Mouse (Mus musculus) forebrain, embryonic 11.5 days (tissue): Measurements from ENCODE around the gene Itfg2. TPM values are rescaled to one million over a fixed set of nuclear protein-coding genes. Genes with fewer than 3 reads are reported as not detected.

Experiments
- ATAC-seq: fragments of 200-750 bp; cut with Nextera tagmentation; replicated peaks from 2 replicates; pipeline ENCODE4 v1.8.0; 2017; ENCODE audit warnings: moderate TSS enrichment; ENCODE audit not compliant: low FRiP score
- DNase-seq: peaks from one replicate; pipeline ENCODE4 v3.0.0-alpha.2; 2017; ENCODE audit warnings: low spot score
- H3K27ac ChIP-seq: fragments of 300-500 bp; sonication (generic); 2 replicates; pipeline ENCODE4 v1.5.1; 2014; ENCODE audit warnings: low read depth, low read length
- H3K27me3 ChIP-seq: fragments of 300-500 bp; sonication (generic); 2 replicates; pipeline ENCODE4 v1.6.1; 2014; ENCODE audit warnings: mild to moderate bottlenecking, low read length, mixed read lengths; ENCODE audit not compliant: control insufficient read depth, insufficient read depth
- H3K36me3 ChIP-seq: fragments of 300-500 bp; sonication (generic); 2 replicates; pipeline ENCODE4 v1.6.1; 2014; ENCODE audit warnings: mild to moderate bottlenecking, low read length, moderate library complexity, mixed read lengths; ENCODE audit not compliant: control insufficient read depth, insufficient read depth
- H3K4me1 ChIP-seq: fragments of 300-500 bp; sonication (generic); replicated peaks from 2 replicates; pipeline ENCODE4 v1.6.1; 2014; ENCODE audit warnings: low read length, mixed read lengths; ENCODE audit not compliant: control insufficient read depth, insufficient read depth
- H3K4me2 ChIP-seq: fragments of 300-500 bp; sonication (generic); 2 replicates; pipeline ENCODE4 v1.6.1; 2014; ENCODE audit warnings: low read depth, mild to moderate bottlenecking, low read length, moderate library complexity, mixed read lengths; ENCODE audit not compliant: severe bottlenecking
- H3K4me3 ChIP-seq: fragments of 300-500 bp; sonication (generic); 2 replicates; pipeline ENCODE4 v1.5.1; 2014; ENCODE audit warnings: low read depth, low read length
- H3K9ac ChIP-seq: fragments of 300-500 bp; sonication (generic); 2 replicates; pipeline ENCODE4 v1.6.1; 2014; ENCODE audit warnings: low read length
- H3K9me3 ChIP-seq: fragments of 300-500 bp; sonication (generic); 2 replicates; pipeline ENCODE4 v1.6.1; 2016; ENCODE audit warnings: low read length, mixed read lengths; ENCODE audit not compliant: control insufficient read depth
- WGBS: fragments of 180-500 bp; shearing (Covaris S2); extraction: QIAGEN DNeasy Blood & Tissue Kit; methylation state at CpG from one replicate; pipeline ENCODE4 v1.1.7; 2014; 5-methylcytosine and 5-hydroxymethylcytosine counted together
- polyA plus RNA-seq: library from polyadenylated mRNA; unstranded; fragments of >200 nt; fragmentation: Nextera tagmentation; extraction: Ambion mirVana; gene quantifications from 2 replicates; pipeline ENCODE4 v1.2.1, GENCODE M21; 2014

The Itfg2 gene
- polyA plus RNA-seq, 1 experiment from 2014 or later = 35.3 TPM

DNA sequence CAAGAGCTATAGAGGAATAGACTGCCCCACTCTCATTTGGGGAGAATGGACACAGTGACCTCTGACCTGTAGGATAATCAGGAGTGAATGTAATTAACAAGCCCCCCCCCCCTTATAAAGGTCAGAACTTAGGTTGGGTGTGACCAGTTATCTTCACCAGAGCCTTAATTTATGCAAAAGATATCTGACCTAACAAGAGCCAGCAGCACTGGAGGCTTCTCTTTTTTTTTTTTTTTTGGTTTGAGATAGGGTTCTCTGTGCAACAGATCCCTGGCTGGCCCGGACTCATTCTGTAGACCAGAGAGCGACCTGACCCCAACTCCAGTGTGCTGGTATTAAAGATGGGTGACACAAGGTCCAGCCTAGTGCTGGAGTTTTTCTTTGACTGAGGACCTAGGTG, 4.6 kb upstream of the Itfg2 start:
- Histone ChIP-seq H3K9me3 (no peaks in the 10 kb centered on the region), H3K27me3 (no peaks in the 10 kb centered on the region), H3K4me1 (no peaks in the 10 kb centered on the region; the same call in 1 of the 2 replicates), H3K9ac (no peak overlapping the region), H3K4me3 (no peak overlapping the region), H3K4me2 (no peak overlapping the region), H3K27ac (no peak overlapping the region), H3K36me3 (peaks cover 40% of the 10 kb centered on the region)
- WGBS = 100% methylated on average over 2 of the region's 2 CpGs
- DNase-seq (peak; percentile 47), ATAC-seq (no peak)

DNA sequence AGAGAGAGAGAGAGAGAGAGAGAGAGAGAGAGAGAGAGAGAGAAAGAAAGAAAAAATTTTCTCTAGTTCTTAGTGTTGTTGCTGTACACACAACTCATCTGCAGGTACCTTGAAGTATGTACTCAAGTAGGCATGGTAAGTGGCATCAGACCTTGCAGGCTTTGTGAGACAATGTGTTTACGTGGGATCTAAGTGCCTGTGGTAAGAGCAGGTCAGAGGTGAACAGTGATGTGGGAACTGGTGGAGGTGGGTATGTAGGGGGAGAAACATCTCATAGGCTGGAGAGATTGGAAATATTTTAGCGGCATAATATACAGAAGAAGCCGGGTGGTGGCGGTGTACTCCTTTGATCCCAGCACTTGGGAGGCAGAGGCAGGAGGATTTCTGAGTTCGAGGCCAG, 2.8 kb upstream of the Itfg2 start:
- DNase-seq (peak; percentile 37), ATAC-seq (no peak)
- Histone ChIP-seq H3K27me3 (no peaks in the 10 kb centered on the region), H3K9ac (no peak overlapping the region), H3K27ac (no peak overlapping the region), H3K9me3 (no peaks in the 10 kb centered on the region), H3K4me1 (no peaks in the 10 kb centered on the region; the same call in 1 of the 2 replicates), H3K36me3 (peaks cover 23% of the 10 kb centered on the region), H3K4me2 (no peak overlapping the region), H3K4me3 (no peak overlapping the region)
- 94% methylated on average over 5 of the region's 5 CpGs for WGBS

DNA sequence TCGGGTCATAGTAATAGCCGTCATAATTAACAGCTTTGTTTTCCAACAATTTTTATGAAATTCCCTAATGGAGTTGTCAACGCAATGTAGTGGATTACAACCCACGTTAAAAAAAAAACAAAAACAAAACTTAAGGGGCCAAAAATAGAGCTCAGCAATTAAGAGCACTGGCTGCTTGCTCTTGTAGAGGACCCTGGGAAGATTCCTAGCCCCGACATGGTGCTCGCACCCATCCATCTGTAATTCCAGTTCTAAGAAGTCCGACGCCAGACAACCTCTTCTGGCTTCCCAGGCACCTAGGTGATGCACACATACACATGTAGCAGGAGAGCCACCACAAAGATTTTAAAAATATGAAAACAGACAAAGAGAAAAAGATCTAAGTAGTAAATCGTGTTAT, 315 bp upstream of the Itfg2 start:
- H3K4me3 ChIP-seq = peak overlapping the region; percentile 51
- DNase-seq (no peak), ATAC-seq (peak; percentile 6; the same call in 1 of the 2 replicates)
- 17% methylated on average over 9 of the region's 9 CpGs for WGBS
- H3K36me3 ChIP-seq = peaks cover 9% of the 10 kb centered on the region; the same call in 1 of the 2 replicates
- no peaks in the 10 kb centered on the region for H3K9me3 ChIP-seq
- no peaks in the 10 kb centered on the region for H3K27me3 ChIP-seq
- peak overlapping the region; percentile 89; the same call in 1 of the 2 replicates for H3K27ac ChIP-seq
- H3K4me1 ChIP-seq = no peaks in the 10 kb centered on the region; the same call in 1 of the 2 replicates
- peak overlapping the region; percentile 74 for H3K9ac ChIP-seq
- H3K4me2 ChIP-seq = peak overlapping the region; percentile 45

DNA sequence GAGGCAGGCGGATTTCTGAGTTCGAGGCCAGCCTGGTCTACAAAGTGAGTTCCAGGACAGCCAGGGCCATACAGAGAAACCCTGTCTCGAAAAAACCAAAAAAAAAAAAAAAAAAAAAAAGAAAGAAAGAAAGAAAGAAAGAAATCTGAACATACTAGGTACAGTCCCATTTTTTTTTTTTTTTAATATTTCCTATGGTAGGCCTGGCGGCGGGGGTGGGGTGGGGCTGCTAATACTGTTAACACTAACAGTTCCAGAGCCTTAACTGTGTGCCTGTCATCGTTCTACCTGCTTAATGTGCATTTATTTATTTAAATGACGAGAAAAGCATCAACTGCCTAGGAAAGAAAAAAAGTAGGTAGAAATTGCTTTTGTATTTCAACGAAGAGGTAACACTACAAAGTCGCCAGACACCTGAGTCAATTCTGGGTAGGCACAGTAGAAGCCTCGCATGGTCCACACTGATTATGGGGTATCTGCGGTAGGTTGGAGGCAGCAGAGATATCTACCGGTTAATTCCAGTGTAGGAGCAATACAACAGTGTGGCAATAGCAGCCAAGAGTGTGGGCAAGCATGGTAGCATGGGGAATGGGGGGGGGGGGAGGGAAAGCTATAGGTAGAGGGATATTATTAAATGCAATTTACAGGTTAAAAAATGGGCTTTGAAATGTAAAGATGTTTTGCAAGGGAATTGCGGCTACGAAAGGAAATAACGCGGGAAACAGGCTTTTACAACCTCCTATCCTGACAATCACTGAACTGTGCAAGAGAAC, 1.0 kb downstream of the Itfg2 start:
- Histone ChIP-seq H3K36me3 (peaks cover 4% of the 10 kb centered on the region; the same call in 1 of the 2 replicates), H3K4me1 (no peaks in the 10 kb centered on the region; the same call in 1 of the 2 replicates), H3K4me3 (peak overlapping the region; percentile 51), H3K27me3 (no peaks in the 10 kb centered on the region), H3K27ac (no peak overlapping the region), H3K4me2 (peak overlapping the region; percentile 45), H3K9me3 (no peaks in the 10 kb centered on the region), H3K9ac (peak overlapping the region; percentile 74)
- WGBS = 52% methylated on average over 15 of the region's 16 CpGs
- ATAC-seq (peak; percentile 48), DNase-seq (no peak)

DNA sequence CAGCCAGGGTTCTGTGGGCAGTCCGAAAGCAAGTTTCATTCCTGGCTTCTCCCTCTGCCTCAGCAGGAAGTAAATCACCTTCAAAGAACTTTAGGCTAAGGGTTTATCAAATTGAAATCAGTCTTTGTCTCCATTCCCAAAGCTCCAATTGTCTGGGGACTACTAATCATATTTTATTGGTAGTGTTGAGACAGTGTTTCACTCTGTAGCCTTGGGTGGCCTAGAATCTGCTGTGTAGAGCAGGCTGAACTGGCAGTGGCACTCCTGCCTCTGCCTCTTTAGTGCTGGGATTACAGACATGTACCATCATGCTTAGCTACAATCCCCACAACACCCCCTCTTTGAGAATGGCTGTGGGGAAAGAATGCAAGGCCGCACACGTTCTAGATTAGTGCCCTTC, 3.3 kb downstream of the Itfg2 start:
- Histone ChIP-seq H3K27ac (no peak overlapping the region), H3K4me2 (no peak overlapping the region), H3K4me1 (no peaks in the 10 kb centered on the region; the same call in 1 of the 2 replicates), H3K9me3 (no peaks in the 10 kb centered on the region), H3K27me3 (no peaks in the 10 kb centered on the region), H3K9ac (no peak overlapping the region), H3K36me3 (no peaks in the 10 kb centered on the region; the same call in 1 of the 2 replicates), H3K4me3 (no peak overlapping the region)
- 88% methylated on average over 3 of the region's 3 CpGs for WGBS
- ATAC-seq (no peak), DNase-seq (no peak)

DNA sequence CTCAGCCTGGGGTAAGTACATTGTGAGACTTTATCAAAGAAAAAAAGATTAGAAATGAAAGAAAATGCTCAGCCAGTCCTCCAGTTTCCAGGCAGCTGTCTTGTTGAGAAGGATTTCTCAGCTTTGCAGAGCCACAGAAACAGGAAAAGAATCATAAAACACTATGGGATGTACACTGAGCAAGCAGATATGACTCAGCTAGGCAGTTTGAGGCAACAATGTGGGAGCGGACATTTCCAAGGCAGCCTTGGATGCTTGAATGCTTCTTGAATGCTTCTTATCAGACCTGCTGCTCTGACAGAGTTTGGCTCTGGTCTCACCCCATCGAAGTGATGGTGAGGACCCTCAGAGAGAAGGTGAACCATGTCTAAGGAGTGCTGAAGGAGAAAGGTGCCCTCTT, 3.7 kb downstream of the Itfg2 start:
- Histone ChIP-seq H3K9ac (no peak overlapping the region), H3K27ac (no peak overlapping the region), H3K4me1 (no peaks in the 10 kb centered on the region; the same call in 1 of the 2 replicates), H3K9me3 (no peaks in the 10 kb centered on the region), H3K4me3 (no peak overlapping the region), H3K36me3 (no peaks in the 10 kb centered on the region; the same call in 1 of the 2 replicates), H3K4me2 (no peak overlapping the region), H3K27me3 (no peaks in the 10 kb centered on the region)
- ATAC-seq (no peak), DNase-seq (no peak)
- 96% methylated on average over 2 of the region's 2 CpGs for WGBS

DNA sequence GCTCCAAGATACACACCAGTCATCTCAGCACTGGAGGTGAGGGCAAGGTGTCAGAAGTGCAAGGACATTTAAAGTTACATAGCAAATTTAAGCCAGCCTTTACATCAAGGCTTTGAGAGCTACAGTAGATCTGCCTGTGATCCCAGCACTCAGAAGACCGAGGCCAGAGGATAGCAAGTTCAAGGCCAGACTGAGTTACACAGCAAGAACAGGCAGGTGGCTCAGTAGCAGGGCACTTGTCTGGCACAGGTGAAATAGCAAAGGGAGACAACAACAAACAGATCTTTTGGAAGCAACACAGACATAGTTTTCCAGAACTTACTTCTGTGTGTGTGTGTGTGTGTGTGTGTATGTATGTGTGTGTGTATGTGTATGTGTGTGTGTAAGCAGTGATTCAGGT, 6.7 kb downstream of the Itfg2 start:
- no peak overlapping the region for H3K4me2 ChIP-seq
- WGBS = 88% methylated on average over 1 of the region's 1 CpGs
- H3K9ac ChIP-seq = no peak overlapping the region
- H3K4me3 ChIP-seq = no peak overlapping the region
- H3K9me3 ChIP-seq = no peaks in the 10 kb centered on the region
- no peak overlapping the region for H3K27ac ChIP-seq
- DNase-seq = peak; percentile 26
- no peaks in the 10 kb centered on the region; the same call in 1 of the 2 replicates for H3K36me3 ChIP-seq
- no peaks in the 10 kb centered on the region for H3K4me1 ChIP-seq
- no peaks in the 10 kb centered on the region for H3K27me3 ChIP-seq
- no peak for ATAC-seq

DNA sequence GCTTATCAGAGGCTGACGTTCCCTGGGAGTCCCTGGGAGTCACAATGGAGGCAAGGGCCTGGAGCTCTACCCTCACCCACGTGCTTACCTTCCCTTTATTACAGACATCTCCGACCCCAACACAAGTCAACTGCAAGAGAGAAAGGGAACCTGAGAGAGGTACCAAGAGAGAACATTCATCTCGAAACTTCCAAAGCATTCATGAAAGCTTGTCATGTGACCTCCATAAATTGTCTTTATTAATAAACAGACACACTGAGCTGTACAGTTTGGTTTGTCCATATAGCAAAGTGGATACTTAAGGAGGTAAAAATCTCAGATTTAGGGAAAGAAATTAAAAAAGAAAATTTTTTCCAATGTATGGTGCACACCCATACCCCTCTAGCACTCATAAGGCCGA, 8.6 kb downstream of the Itfg2 start:
- Histone ChIP-seq H3K4me3 (no peak overlapping the region), H3K9me3 (no peaks in the 10 kb centered on the region), H3K27me3 (no peaks in the 10 kb centered on the region), H3K27ac (no peak overlapping the region), H3K36me3 (peaks cover 6% of the 10 kb centered on the region; the same call in 1 of the 2 replicates), H3K4me2 (no peak overlapping the region), H3K9ac (no peak overlapping the region), H3K4me1 (no peaks in the 10 kb centered on the region)
- DNase-seq (peak; percentile 37), ATAC-seq (no peak)
- WGBS = 91% methylated on average over 5 of the region's 5 CpGs
